Mouse (Mus musculus) kidney, postnatal 14 days (tissue): ENCODE measurements at regions not wholly inside any gene's neighbourhood (a gene's known extent, or its start where the extent isn't known, plus 50 kb on each side); places are given as distances from the start of the nearest gene placed in this dataset.

ENCODE experiments used
- DNase-seq: peaks from one replicate; pipeline ENCODE4 v3.0.0; 2022; ENCODE audit warnings: mixed read lengths

DNA sequence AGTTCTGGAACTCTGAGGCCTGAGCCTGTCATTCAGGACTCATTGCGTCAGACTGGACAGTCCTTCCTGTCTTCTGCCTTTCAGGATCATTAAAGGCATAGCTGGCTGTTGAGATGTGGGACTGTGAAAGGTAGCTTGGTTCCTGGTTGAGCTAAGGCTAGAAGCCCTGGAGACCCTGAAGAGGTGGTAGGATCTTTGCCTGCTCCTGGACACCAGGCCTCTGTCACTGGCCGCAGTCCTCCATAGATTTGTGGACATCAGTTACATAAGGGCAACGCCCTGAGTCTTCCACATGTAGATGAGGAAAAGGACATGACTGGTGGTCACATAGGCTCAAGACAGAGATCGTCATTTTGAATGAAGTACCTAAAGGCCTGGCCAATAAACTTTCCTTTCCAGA, 127.9 kb downstream of the Opa1 start:
- no peak for DNase-seq

- no peak for DNase-seq
These were observed 128.5 kb downstream of the Opa1 start for GRCm38 (mm10) chr16:29707656-29708055.

DNA sequence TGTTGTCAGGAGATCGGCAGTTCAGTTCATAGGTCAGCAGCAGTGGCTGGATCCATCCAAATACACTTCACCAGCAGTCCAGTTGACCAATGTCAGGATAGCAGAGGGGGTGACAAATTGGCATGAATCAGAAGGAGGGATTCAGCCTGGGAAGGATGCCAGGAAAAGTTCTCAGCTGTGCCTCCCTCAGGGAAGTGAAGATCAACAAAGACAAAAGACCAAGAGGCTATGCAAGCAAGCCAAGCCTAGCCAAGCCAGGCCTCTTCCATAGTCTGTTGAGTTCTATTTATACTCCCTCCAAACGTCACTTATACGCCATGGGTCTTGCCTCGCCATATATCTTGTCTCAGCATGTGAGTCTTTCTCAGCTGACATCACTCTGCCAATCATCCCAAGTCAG, 129.9 kb downstream of the Opa1 start:
- no peak for DNase-seq

- no peak for DNase-seq
These were observed 132.3 kb downstream of the Opa1 start for GRCm38 (mm10) chr16:29711386-29711785.

- no peak for DNase-seq
These were observed 133.0 kb downstream of the Opa1 start for GRCm38 (mm10) chr16:29711912-29712681.

DNA sequence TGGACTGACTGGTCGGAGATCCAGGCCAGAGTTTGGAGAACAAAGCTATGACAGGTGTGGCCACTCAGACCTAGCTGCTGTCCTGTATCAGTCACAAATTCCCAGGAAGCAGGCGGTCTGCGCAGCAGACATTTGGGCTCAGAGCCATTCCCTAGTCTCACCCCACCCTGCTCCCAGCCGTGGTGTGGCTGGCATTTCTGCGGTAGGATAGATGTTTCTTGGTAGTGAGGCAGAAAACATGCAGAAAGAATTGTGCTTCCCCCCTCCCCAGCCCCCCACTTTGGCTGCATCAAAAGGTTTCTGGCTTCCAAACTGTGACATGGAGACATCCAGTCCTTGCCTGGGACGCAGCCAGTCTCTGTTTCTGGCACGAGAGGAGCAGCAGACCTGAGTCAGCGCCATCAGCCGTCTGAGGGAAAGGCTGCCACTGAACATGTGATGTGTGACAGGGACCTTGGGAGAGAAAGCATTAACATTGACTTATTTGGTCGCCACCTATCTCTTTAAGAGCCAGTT, 135.5 kb downstream of the Opa1 start:
- peak; percentile 28 for DNase-seq

DNA sequence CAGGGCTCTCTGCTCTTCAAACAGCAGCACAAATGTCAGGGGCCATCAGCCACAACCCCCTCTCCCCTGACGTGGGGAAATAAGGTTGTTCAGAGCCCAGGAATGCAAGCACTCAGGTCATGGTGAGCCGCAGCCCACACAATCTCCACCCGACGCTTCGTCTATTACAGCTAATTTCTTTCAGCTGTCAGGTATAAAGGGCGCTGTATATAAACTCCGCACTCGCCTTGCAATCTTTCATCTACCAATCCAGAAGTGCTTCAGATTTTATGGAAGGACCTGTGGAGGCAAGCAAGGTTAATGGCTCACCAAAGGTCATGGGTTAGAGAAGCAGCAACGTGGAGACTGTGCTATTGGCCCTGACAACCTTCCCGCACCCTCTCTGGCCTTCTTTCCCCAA, 139.8 kb downstream of the Opa1 start:
- DNase-seq: no peak

- DNase-seq: no peak
These were observed 140.7 kb downstream of the Opa1 start for GRCm38 (mm10) chr16:29719571-29720451.

DNA sequence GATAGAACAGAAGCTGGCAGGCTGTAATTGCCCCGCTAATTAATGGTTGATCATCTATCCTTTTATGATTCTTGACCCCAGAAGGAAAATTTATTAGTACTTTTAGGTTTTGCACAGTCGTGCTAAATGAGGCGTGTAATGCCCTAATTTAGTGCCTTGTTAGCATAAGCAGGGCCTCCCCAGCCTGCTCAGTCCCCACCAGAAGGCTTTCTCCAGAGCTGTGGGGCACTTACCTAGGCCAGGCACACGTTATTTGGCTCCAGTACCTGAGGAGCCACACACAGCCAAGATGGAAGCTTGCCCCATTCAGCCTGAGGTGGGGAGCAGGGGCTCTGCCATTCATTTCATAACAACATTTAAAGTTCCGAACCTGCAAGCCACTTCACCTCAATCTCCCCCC, 146.0 kb downstream of the Opa1 start:
- DNase-seq: no peak

DNA sequence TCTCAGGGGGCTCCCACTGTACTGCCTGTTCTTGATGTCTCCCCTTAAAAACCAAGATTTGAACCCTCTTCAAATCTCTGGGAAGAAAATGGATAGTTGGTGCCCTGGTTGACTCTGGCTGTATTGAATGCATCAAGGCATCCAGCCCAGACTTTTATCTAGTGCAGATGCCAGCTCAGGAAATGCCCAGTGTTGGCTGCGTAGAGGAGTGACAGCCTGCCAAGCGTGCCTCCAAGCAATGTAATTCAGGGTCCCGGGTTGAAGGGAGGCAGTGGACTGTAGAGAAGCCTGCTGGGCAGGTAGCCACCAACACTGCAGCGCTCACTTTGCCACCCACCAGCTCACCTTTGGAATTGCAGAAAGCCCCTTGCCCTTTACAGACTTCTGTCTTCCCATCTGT, 146.4 kb downstream of the Opa1 start:
- DNase-seq: no peak

GRCm38 (mm10) chr16:29727397-29727796, 148.3 kb downstream of the Opa1 start:
- DNase-seq: no peak

DNA sequence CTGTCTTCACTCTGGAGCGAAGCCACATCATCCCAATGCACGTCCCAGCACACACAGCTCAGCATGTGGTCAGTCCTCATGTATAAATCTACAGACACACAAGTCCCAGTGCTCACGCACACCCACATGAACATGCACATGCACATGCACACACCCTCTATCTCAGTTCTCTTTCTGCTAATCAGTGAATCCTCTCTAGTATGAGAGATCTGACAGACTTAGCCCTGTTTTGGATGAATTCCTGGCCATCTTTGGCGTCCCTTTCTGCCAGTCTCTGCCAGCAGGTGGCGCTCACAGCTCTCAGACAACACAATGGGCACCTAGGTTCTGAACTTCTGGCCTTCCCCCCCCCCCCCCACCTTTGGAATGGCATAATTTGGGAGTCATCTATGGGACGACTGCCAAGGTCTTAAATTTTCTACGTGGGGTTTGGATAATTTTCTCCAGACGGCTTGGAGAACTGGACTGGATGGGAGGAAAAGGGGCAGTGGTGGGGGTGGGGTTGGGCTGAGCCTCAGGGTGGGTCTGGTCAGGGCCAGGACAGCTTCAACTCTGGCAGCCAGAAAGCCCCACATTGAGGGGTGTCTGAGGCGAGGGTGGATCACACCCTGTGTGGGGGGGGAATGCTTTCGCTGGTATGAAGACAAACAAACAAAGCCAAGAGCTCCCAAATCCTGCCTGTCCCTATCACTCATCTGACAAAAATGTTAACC, 149.8 kb downstream of the Opa1 start:
- peak; percentile 86 for DNase-seq

- DNase-seq: no peak
These were observed 150.9 kb downstream of the Opa1 start for GRCm38 (mm10) chr16:29730010-29730409.

DNA sequence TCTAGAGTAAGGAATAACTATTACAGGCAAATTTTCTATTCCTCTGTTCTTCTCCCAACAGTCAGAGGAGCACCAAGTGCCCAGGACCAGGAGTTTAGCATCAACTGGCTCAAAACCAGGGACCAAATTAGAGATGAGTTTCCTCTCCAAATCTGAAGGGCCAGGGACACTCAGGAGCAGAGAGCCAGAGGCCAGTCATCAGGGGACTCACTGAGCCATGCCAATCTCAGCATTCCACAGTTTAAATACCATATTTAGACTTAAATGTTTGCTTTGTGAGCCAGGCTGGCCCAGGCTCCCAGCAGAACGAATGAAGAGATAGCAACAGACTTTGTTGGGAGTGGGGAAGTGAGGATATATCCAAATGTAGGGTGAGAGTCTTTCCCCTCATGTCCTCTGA, 153.8 kb downstream of the Opa1 start:
- DNase-seq: no peak

GRCm38 (mm10) chr16:29733847-29734246, 154.7 kb downstream of the Opa1 start:
- DNase-seq: no peak

DNA sequence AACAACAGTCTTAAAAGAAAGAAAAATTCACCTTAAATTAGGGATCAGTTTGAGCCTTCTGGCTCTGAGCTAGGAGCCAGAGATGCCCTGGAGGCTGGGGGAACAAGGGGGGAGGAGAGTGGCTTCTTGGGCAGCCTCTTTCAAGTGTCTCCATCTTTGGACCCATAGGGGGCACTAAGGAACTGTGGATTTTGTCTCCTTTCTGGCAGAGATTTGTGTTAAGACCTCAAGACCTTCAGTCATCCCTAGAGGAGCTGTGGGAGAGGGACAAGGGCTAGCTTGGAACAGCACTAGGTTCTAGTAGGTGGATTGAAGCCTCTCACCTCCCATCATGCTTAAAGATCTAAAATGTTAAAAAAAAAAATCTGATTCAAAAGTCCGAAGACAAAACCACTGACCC, 155.2 kb downstream of the Opa1 start:
- DNase-seq: peak; percentile 84

- peak; percentile 74 for DNase-seq
These were observed 155.7 kb downstream of the Opa1 start for GRCm38 (mm10) chr16:29734738-29735250.

GRCm38 (mm10) chr16:29735371-29736008, 156.4 kb downstream of the Opa1 start:
- no peak for DNase-seq

DNA sequence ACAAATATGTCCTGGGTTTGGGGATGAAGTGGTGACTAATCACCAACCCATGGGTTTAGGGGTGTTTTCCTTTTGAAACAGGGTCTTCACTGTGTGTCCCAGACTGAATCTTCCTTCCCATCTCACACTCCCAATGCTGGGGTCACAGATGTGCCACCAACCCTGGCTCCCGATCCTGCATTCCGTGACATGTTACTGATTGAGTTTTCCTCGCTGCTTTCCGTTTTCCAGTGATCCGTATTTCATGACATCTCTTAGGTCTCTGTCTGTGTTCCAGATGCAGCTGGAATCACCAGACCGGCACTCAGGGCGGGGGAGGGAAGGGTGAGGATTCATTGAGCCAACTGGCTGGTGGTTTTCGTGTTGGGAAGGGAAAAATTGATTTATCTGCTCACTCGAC, 157.1 kb downstream of the Opa1 start:
- no peak for DNase-seq

DNA sequence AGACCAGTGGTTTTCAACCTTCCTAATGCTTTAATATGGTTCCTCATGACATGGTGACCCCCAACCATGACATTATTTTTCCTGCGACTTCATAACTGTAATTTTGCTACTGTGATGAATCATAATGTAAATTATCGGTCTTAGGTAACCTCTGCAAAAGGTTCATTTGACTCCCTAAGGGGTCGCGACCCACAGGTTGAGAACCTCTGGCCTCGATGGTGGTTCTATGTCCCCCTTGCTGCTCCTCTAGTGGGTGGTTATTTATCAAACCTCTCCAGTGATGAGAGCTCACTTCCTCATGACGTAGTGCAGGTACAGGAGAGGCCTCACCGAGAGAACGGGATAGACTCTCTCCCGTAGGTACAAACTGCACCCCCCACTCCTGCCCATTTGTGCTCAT, 158.9 kb downstream of the Opa1 start:
- DNase-seq: no peak

- DNase-seq: peak; percentile 20
These were observed 163.5 kb downstream of the Opa1 start for GRCm38 (mm10) chr16:29742497-29743230.

DNA sequence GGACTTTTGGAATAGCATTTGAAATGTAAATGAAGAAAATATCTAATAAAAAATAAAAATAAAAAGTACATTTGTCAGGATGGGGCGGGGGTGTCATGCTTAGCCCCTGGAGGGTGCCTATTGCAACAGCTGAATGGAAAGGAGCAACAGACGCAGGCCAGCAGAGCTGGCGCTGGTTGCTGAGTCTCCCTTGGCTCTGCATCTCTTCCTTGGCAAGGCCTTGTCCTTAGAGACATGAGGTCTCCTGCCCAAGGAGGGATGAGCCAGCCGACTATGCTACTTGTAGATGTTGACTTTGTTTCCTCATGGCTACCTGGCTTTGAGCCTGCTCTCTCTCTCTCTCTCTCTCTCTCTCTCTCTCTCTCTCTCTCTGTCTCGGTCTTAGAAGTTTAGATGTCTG, 166.4 kb downstream of the Opa1 start:
- DNase-seq: no peak
